Mouse (Mus musculus) lung, postnatal 14 days (tissue): ENCODE results near the gene Slc29a1.

Experiments
- DNase-seq: peaks from one replicate; pipeline ENCODE4 v3.0.0; 2021

Slc29a1 gene

GRCm38 (mm10) chr17:45548541-45549512 lies 50.6 kb downstream of the Slc29a1 start:
- DNase-seq: no peak

GRCm38 (mm10) chr17:45547461-45548190 lies 51.8 kb downstream of the Slc29a1 start:
- no peak for DNase-seq

- no peak for DNase-seq
These were observed 52.5 kb downstream of the Slc29a1 start for GRCm38 (mm10) chr17:45546941-45547340.

GRCm38 (mm10) chr17:45545278-45545961 lies 54.0 kb downstream of the Slc29a1 start:
- no peak for DNase-seq

- no peak for DNase-seq
These were observed 54.5 kb downstream of the Slc29a1 start for GRCm38 (mm10) chr17:45544873-45545277.

- DNase-seq: no peak
These were observed 55.2 kb downstream of the Slc29a1 start for GRCm38 (mm10) chr17:45544001-45544872.

- no peak for DNase-seq
These were observed 56.3 kb downstream of the Slc29a1 start for GRCm38 (mm10) chr17:45543115-45543514.

- no peak for DNase-seq
These were observed 56.7 kb downstream of the Slc29a1 start for GRCm38 (mm10) chr17:45542705-45543104.

GRCm38 (mm10) chr17:45542129-45542528 lies 57.3 kb downstream of the Slc29a1 start:
- no peak for DNase-seq

GRCm38 (mm10) chr17:45539664-45540063 lies 59.7 kb downstream of the Slc29a1 start:
- no peak for DNase-seq

GRCm38 (mm10) chr17:45538394-45538793 lies 61.0 kb downstream of the Slc29a1 start:
- no peak for DNase-seq

- DNase-seq: no peak
These were observed 63.1 kb downstream of the Slc29a1 start for GRCm38 (mm10) chr17:45536264-45536663.
